14 mouse cellular contexts compared by ENCODE assay signal in the genomic region with DNA sequence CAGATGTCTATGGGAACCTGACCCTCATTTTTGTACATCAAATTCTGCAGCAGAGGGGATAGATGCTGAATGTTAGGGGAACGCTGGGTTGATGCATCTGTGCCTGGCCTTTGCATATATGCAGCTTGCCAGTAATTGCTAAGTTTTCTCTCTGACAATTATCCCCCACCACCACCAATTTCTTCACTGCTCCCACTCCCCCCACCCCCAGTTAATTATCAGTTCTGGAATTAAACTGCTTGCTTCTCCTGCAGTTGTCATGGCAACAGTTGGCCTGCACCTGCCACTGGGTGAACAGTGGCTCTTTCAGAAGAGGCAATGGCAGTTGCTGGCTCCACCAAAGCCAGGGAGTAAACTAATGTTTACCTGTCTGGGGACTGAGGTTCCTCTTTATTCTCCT.
DNase-seq lines count a peak whose midpoint lies in the region; ATAC-seq lines count a peak whose summit lies in the region.
"Had no signal": no experiment of that assay in that cellular context is flagged by ENCODE, and none has a peak within 500 bp of the region (broad histone marks: within the 10 kb centered on the region; RNA-seq: fewer than 3 reads in every experiment).

No protein-coding gene starts in this region.

- no peaks in the 10 kb centered on the region for H3K4me1 ChIP-seq in hindbrain, embryonic 11.5 days (replicated peaks; ENCODE audit: control insufficient read depth, insufficient read depth, low read length)
- peaks cover 8% of the 10 kb centered on the region for H3K4me1 ChIP-seq in hindbrain, embryonic 12.5 days
- peaks cover 11% of the 10 kb centered on the region for H3K4me1 ChIP-seq in hindbrain, embryonic 16.5 days (ENCODE audit: control insufficient read depth, insufficient read depth, low read depth, low read length)
- H3K4me1 ChIP-seq: megakaryocyte, embryonic 14.5 days had no signal

- H3K36me3 ChIP-seq in hindbrain, embryonic 11.5 days (ENCODE audit: control insufficient read depth, insufficient read depth, low read length): no peaks in the 10 kb centered on the region
- H3K36me3 ChIP-seq in hindbrain, embryonic 12.5 days: no peaks in the 10 kb centered on the region
- no peaks in the 10 kb centered on the region for H3K36me3 ChIP-seq in hindbrain, embryonic 16.5 days (ENCODE audit: control insufficient read depth, insufficient read depth, low read length)
- H3K36me3 ChIP-seq: limb, embryonic 12.5 days had no signal

- H3K9ac ChIP-seq in hindbrain, embryonic 11.5 days (ENCODE audit: low read depth, low read length): no peak overlapping the region
- H3K9ac ChIP-seq in hindbrain, embryonic 12.5 days: no peak overlapping the region
- no peak overlapping the region for H3K9ac ChIP-seq in hindbrain, embryonic 16.5 days (ENCODE audit: low read depth, low read length)
- H3K9ac ChIP-seq: limb, embryonic 12.5 days; liver, postnatal 0 days had no signal

- WGBS in hindbrain, embryonic 11.5 days: 93% methylated on average over 1 of the region's 1 CpGs
- whole genome bisulfite sequencing in hindbrain, embryonic 12.5 days: 70% methylated on average over 1 of the region's 1 CpGs
- 40% methylated on average over 1 of the region's 1 CpGs for WGBS in hindbrain, embryonic 16.5 days

- H3K9me3 ChIP-seq in hindbrain, embryonic 11.5 days (ENCODE audit: control insufficient read depth, low read length): no peaks in the 10 kb centered on the region
- no peaks in the 10 kb centered on the region for H3K9me3 ChIP-seq in hindbrain, embryonic 12.5 days (replicated peaks)
- H3K9me3 ChIP-seq in hindbrain, embryonic 16.5 days (ENCODE audit: control insufficient read depth, low read length): no peaks in the 10 kb centered on the region
- H3K9me3 ChIP-seq: limb, embryonic 12.5 days; megakaryocyte, embryonic 14.5 days had no signal

- peak; percentile 4 for DNase-seq in hindbrain, embryonic 11.5 days (ENCODE audit: low spot score)
- DNase-seq in right cerebral cortex, postnatal 4 days: peak; percentile 24
- no peak for DNase-seq in right cerebral cortex, postnatal 25 days
- no peak for DNase-seq in adrenal gland, postnatal 4 days (ENCODE audit: low spot score in 2 of 2)
- DNase-seq in lung, postnatal 14 days: no peak
- DNase-seq: B cell, adult 2 months; kidney, adult 11 months; liver, postnatal 0 days; thymus, adult 18-20 months had no signal

- H3K27me3 ChIP-seq in hindbrain, embryonic 11.5 days (ENCODE audit: control insufficient read depth, insufficient read depth, low read length): no peaks in the 10 kb centered on the region
- no peaks in the 10 kb centered on the region for H3K27me3 ChIP-seq in hindbrain, embryonic 12.5 days
- H3K27me3 ChIP-seq in hindbrain, embryonic 16.5 days (replicated peaks; ENCODE audit: control insufficient read depth, insufficient read depth, low read length): no peaks in the 10 kb centered on the region
- H3K27me3 ChIP-seq: limb, embryonic 12.5 days; megakaryocyte, embryonic 14.5 days had no signal

- no peak for ATAC-seq in hindbrain, embryonic 11.5 days (ENCODE audit: low FRiP score)
- ATAC-seq in hindbrain, embryonic 12.5 days (ENCODE audit: low FRiP score): no peak
- ATAC-seq in hindbrain, embryonic 16.5 days: peak; percentile 76
- ATAC-seq in megakaryocyte progenitor cell, adult 5-6 weeks (replicated peaks; ENCODE audit: poor library complexity): no peak
- ATAC-seq: liver, postnatal 0 days had no signal

- no peak overlapping the region for H3K4me2 ChIP-seq in hindbrain, embryonic 11.5 days (replicated peaks; ENCODE audit: low read depth, low read length)
- H3K4me2 ChIP-seq in hindbrain, embryonic 12.5 days (replicated peaks): no peak overlapping the region
- no peak overlapping the region for H3K4me2 ChIP-seq in hindbrain, embryonic 16.5 days (ENCODE audit: low read length)
- H3K4me2 ChIP-seq: limb, embryonic 12.5 days had no signal

- no peak overlapping the region for H3K27ac ChIP-seq in hindbrain, embryonic 11.5 days (ENCODE audit: low read depth, low read length)
- H3K27ac ChIP-seq in hindbrain, embryonic 12.5 days: no peak overlapping the region
- H3K27ac ChIP-seq in hindbrain, embryonic 16.5 days (ENCODE audit: low read depth, low read length): peak overlapping the region; percentile 48; the same call in 1 of the 2 replicates
- H3K27ac ChIP-seq: limb, embryonic 12.5 days had no signal

- H3K4me3 ChIP-seq in hindbrain, embryonic 11.5 days (ENCODE audit: low read depth, low read length): no peak overlapping the region
- no peak overlapping the region for H3K4me3 ChIP-seq in hindbrain, embryonic 12.5 days
- H3K4me3 ChIP-seq in hindbrain, embryonic 16.5 days (ENCODE audit: low read length): no peak overlapping the region
- H3K4me3 ChIP-seq: limb, embryonic 12.5 days; megakaryocyte, embryonic 14.5 days had no signal

Comparison
In these comparisons a context has a peak if more than half of its experiments do, and no peak if none do; other contexts are left out.
1. DNase-seq: peak in hindbrain, embryonic 11.5 days (single experiment) and right cerebral cortex, postnatal 4 days (single experiment); none in right cerebral cortex, postnatal 25 days (single experiment), adrenal gland, postnatal 4 days (0 of 2) and lung, postnatal 14 days (single experiment).